Mouse (Mus musculus) kidney, adult 2 months (tissue): ENCODE results near the gene Mbtps2. TPM values are rescaled to one million over a fixed set of nuclear protein-coding genes. Genes with fewer than 3 reads are reported as not detected.
A peak's percentile ranks its signal among the peaks of the same experiment; 100 is the strongest.

Source experiments
- DNase-seq: peaks from one replicate; pipeline ENCODE4 v3.0.0; 2021
- H3K27ac ChIP-seq: fragments of 200-500 bp; 2 replicates; pipeline ENCODE4 v1.5.1; 2012; ENCODE audit warnings: low read depth, low read length, control low read depth, inconsistent platforms; ENCODE audit not compliant: insufficient read depth
- H3K27me3 ChIP-seq: fragments of 200-500 bp; replicated peaks from 2 replicates; pipeline ENCODE4 v1.6.1; 2012; ENCODE audit warnings: mild to moderate bottlenecking, moderate library complexity, low read length, inconsistent platforms; ENCODE audit not compliant: control insufficient read depth, insufficient read depth
- H3K36me3 ChIP-seq: fragments of 200-500 bp; 2 replicates; pipeline ENCODE4 v1.6.1; 2012; ENCODE audit warnings: mild to moderate bottlenecking, moderate library complexity, low read length, inconsistent platforms; ENCODE audit not compliant: control insufficient read depth, insufficient read depth
- H3K4me1 ChIP-seq: fragments of 200-500 bp; 2 replicates; pipeline ENCODE4 v1.6.1; 2011; ENCODE audit warnings: low read length; ENCODE audit not compliant: control insufficient read depth, insufficient read depth
- H3K4me3 ChIP-seq: fragments of 200-500 bp; 2 replicates; pipeline ENCODE4 v1.5.1; 2011; ENCODE audit warnings: mild to moderate bottlenecking, low read depth, low read length, control low read depth; ENCODE audit not compliant: insufficient read depth
- CTCF ChIP-seq: fragments of 200-500 bp; conservative IDR thresholded peaks from 2 replicates; pipeline ENCODE4 v1.5.1; 2011; ENCODE audit warnings: low read depth, mild to moderate bottlenecking, control low read depth, low read length, moderate library complexity, mixed read lengths; ENCODE audit not compliant: insufficient read depth, insufficient read length
- POLR2A ChIP-seq: fragments of 200-500 bp; IDR thresholded peaks from one replicate; pipeline ENCODE4 v1.6.1; 2011; ENCODE audit warnings: low read depth, low read length, control low read depth
- WGBS: fragments of 180-500 bp; shearing (Covaris S2); methylation state at CpG from one replicate; pipeline ENCODE4 v1.1.7; 2018; 5-methylcytosine and 5-hydroxymethylcytosine counted together
- polyA plus RNA-seq: library from polyadenylated mRNA; depleted of rRNA; stranded (reverse); fragments of >200 nt; gene quantifications from 2 replicates; pipeline ENCODE4 v1.2.3, GENCODE M21; 2012

Gene Mbtps2
- polyA plus RNA-seq, 1 experiment: 11.3 TPM

- WGBS: 80% methylated on average over 4 of the region's 4 CpGs
- no peaks in the 10 kb centered on the region for H3K4me1 ChIP-seq
- TF ChIP-seq POLR2A (no peak), CTCF (no peak)
Observed at GRCm38 (mm10) chrX:157630341-157630740, 31.8 kb upstream of the Mbtps2 start.

GRCm38 (mm10) chrX:157612894-157613293, 14.4 kb upstream of the Mbtps2 start:
- Histone ChIP-seq H3K36me3 (no peaks in the 10 kb centered on the region), H3K4me1 (no peaks in the 10 kb centered on the region), H3K27ac (no peak overlapping the region), H3K27me3 (no peaks in the 10 kb centered on the region), H3K4me3 (no peak overlapping the region)
- DNase-seq: no peak
- TF ChIP-seq CTCF (no peak), POLR2A (no peak)
- WGBS: 14% methylated on average over 32 of the region's 32 CpGs

More at GRCm38 (mm10) chrX:157630341-157630740, 31.8 kb upstream of the Mbtps2 start:
- Histone ChIP-seq H3K4me3 (no peak overlapping the region), H3K36me3 (no peaks in the 10 kb centered on the region), H3K27me3 (no peaks in the 10 kb centered on the region), H3K27ac (no peak overlapping the region)
- DNase-seq: no peak

GRCm38 (mm10) chrX:157601450-157601849, 2.9 kb upstream of the Mbtps2 start:
- WGBS: 2% methylated on average over 3 of the region's 3 CpGs
- H3K4me1 ChIP-seq: no peaks in the 10 kb centered on the region
- no peaks in the 10 kb centered on the region for H3K36me3 ChIP-seq
- H3K27ac ChIP-seq: no peak overlapping the region
- DNase-seq: peak; percentile 45
- H3K4me3 ChIP-seq: no peak overlapping the region
- no peaks in the 10 kb centered on the region for H3K27me3 ChIP-seq
- TF ChIP-seq CTCF: peak; percentile 47
- no peak for TF ChIP-seq POLR2A

GRCm38 (mm10) chrX:157597585-157598185, 830 bp downstream of the Mbtps2 start:
- Histone ChIP-seq H3K27me3 (no peaks in the 10 kb centered on the region), H3K27ac (peak overlapping the region; percentile 95), H3K4me3 (peak overlapping the region; percentile 95), H3K4me1 (no peaks in the 10 kb centered on the region), H3K36me3 (no peaks in the 10 kb centered on the region)
- DNase-seq: no peak
- TF ChIP-seq POLR2A (no peak), CTCF (no peak)
- under 1% methylated on average over 17 of the region's 17 CpGs for WGBS

GRCm38 (mm10) chrX:157596802-157597201, 1.7 kb downstream of the Mbtps2 start:
- DNase-seq: no peak
- WGBS: 57% methylated on average over 5 of the region's 5 CpGs
- Histone ChIP-seq H3K4me3 (no peak overlapping the region), H3K27ac (no peak overlapping the region), H3K4me1 (no peaks in the 10 kb centered on the region), H3K27me3 (no peaks in the 10 kb centered on the region), H3K36me3 (no peaks in the 10 kb centered on the region)
- TF ChIP-seq CTCF (no peak), POLR2A (no peak)

- 87% methylated on average over 6 of the region's 6 CpGs for WGBS
- Histone ChIP-seq H3K4me1 (no peaks in the 10 kb centered on the region), H3K4me3 (no peak overlapping the region), H3K36me3 (no peaks in the 10 kb centered on the region), H3K27ac (no peak overlapping the region), H3K27me3 (no peaks in the 10 kb centered on the region)
- TF ChIP-seq POLR2A (no peak), CTCF (no peak)
- DNase-seq: no peak
Observed at GRCm38 (mm10) chrX:157595927-157596326, 2.6 kb downstream of the Mbtps2 start.

GRCm38 (mm10) chrX:157594606-157595005, 3.9 kb downstream of the Mbtps2 start:
- Histone ChIP-seq H3K4me1 (no peaks in the 10 kb centered on the region), H3K36me3 (no peaks in the 10 kb centered on the region), H3K27ac (no peak overlapping the region), H3K27me3 (no peaks in the 10 kb centered on the region), H3K4me3 (no peak overlapping the region)
- no peak for DNase-seq
- WGBS: 93% methylated on average over 2 of the region's 2 CpGs
- TF ChIP-seq POLR2A (no peak), CTCF (no peak)
